Mouse (Mus musculus) G1E-ER4 (cell line): ENCODE data around the gene Gm6588. TPM values are rescaled to one million over a fixed set of nuclear protein-coding genes. Genes with fewer than 3 reads are reported as not detected.

Experiments used
- GATA1 ChIP-seq: IDR thresholded peaks from one replicate; pipeline ENCODE4 v1.8.0; 2012; ENCODE audit warnings: low read length, inconsistent platforms
- polyA plus RNA-seq: library from polyadenylated mRNA; stranded (reverse); fragments of >175 nt; gene quantifications from 2 replicates; pipeline ENCODE4 v1.2.3, GENCODE M21; 2012

Gene Gm6588
- polyA plus RNA-seq, 1 experiment: not detected

GRCm38 (mm10) chr5:112453088-112453487 is 3.9 kb downstream of the Gm6588 start:
- no peak for TF ChIP-seq GATA1

DNA sequence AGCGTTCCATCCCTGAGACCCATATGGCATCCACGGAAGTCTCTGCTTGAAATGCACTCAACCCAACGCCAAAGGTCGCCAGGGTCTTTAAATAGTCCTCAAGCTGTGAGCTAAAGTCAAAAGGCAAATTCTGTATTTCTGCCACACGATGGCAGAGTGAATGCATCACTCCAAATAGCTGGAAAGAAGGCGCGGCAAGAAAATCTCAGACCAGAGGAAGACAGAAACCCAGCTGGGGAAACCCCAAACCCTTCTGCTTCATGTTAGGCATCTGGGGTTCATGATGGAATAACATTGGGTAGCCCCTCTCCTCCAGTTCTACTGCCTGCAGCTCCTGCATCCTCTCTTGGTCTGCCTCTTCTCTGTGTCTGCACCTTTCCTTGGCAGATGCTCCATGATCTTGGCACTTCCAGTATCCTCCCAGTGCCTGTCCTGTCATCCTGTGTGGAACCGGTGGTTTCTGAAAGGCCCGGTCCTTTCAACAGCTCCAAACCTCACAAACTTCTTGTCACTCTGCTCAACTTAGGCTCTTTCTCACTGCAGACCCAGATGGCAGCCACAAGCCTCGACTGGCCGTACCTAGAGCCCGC is 5.8 kb downstream of the Gm6588 start:
- no peak for TF ChIP-seq GATA1

DNA sequence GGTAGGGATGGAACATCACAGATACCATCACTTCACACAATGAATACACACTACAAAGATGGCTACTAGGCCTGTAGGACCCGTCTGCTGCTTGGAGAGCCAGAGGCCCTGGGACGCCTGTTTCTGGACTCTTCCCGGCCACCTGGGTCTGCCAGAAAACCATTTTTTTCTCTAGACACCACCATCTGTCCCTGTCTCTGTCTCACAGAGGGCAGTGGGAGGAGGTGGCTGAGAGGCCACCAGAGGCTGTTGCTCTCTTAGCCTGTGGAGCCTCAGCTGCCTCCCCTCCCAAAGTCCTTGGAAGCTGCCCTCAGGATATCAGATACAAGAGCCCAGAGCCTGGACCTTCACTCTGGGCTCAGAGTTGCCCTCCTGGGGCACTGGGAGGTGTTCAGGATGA is 10.7 kb downstream of the Gm6588 start:
- no peak for TF ChIP-seq GATA1

DNA sequence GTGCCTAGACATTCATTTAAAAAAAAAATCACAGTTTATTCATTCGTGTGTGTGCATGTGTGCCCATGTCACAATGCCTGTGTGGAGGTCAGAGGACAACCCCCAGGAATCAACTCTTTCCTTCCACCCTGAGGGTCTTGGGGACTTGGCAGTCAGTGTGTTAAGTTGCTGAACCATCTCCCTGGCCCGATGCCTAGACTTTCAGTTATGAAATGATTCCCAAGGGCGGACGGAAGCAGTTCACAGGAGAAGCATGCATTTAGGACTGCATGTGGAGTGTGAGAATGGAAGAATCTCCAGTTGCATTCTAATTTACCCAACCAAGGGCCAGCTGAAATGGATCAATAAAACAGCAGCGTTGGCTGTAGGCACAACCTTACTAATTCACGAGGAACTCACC is 17.1 kb downstream of the Gm6588 start:
- no peak for TF ChIP-seq GATA1

DNA sequence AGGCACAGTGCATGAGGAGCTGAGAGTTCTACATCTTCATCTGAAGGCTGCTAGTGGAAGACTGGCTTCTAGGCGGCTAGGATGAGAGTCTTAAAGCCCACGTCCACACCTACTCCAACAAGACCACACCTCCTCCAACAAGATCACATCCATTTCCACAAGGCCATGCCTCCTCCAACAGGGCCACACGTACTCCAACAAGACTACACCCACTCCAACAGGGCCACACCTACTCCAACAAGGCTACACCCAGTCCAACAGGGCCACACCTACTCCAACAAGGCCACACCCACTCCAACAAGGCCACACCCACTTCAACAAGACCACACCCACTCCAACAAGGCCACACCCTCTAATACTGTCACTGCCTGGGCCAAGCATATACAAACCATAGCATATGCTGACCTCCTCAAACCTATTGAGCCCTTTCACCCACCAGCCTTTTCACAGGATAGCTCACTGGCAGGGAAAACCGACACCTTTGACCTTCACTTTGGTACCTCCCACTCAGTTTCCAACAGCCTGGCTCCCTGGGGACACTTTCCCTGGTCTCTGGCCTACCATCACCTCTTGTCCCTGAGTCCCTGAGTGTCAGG is 19.9 kb downstream of the Gm6588 start:
- no peak for TF ChIP-seq GATA1

DNA sequence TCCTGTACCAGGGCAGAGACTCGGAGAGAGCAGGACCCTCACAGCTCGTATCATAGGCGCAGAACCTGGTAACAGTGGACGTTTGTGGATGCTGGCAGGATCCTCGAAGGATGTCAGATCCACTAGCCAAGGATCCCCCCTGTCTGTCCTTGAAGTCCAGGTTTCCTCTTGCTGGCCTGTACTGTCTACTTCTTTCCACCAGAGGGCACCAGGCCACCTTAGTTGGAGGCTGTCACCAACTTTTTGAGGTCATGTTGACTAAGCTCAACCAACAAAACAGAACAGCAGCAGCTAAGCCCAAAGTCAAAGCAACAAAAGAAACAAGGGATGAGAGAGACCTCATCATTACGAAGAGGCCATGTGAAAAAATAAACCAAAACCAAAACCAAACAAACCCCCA is 20.9 kb downstream of the Gm6588 start:
- TF ChIP-seq GATA1: no peak

DNA sequence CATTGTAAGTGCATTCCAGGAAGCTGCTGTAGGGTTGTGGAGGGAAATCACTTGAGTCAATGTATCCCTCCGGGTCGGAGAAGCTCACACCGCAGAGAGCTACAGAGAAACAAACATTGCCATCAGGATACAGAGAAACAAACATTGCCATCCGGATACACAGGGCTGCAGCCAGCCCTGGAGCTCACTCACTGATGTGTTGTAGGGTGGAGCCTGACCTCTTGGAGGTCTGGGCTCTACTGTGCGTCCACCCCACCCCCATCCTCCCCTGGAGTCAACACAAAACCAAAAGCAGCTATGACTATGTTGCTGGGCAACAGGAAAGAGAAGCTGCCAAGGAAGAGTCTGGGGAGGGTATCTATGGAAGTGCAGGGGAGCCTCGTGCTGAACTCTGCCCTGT is 24.2 kb downstream of the Gm6588 start:
- TF ChIP-seq GATA1: no peak

DNA sequence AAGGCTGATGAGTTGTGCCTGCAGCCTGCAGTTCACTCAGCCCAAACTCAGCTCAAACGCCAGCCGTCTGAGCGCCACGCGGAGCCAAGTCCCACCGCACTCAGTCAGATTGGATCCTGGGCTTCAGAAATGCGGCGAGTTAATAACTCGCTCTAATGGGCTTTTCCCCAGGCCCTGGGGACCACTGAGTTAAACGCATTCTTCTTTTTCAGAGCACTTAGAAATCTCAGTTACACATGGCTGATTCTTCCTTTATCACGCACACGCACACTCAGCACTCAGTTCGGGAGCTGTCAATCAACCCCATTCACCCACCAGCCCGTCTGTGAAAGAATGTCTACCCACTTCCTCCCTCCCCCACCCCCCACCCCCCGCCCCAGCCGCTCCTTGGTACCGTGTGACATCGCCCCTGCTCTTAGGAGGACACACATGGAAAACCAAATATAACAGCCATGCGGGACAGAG is 32.8 kb downstream of the Gm6588 start:
- no peak for TF ChIP-seq GATA1

- no peak for TF ChIP-seq GATA1
Observed at GRCm38 (mm10) chr5:112482551-112482950, 33.3 kb downstream of the Gm6588 start.

DNA sequence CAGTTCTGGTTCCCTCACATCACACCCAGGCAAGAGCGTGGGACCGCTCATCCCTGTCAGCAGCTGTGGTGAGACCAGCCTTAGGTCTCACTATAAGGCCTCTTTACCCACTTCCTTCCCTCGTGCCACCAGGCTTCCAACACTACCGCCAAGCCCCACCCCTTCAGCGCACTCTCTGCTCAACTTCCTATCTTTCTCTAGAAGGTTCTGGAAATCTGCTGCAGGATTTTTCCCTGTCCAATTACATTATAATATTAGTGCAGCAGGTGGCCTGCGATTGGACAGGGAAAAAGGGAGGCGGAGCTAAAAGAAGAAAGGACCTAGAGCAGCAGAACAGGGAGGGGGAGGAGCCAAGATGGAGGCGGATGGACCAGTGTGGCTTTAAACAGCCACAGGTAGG is 33.8 kb downstream of the Gm6588 start:
- TF ChIP-seq GATA1: no peak

DNA sequence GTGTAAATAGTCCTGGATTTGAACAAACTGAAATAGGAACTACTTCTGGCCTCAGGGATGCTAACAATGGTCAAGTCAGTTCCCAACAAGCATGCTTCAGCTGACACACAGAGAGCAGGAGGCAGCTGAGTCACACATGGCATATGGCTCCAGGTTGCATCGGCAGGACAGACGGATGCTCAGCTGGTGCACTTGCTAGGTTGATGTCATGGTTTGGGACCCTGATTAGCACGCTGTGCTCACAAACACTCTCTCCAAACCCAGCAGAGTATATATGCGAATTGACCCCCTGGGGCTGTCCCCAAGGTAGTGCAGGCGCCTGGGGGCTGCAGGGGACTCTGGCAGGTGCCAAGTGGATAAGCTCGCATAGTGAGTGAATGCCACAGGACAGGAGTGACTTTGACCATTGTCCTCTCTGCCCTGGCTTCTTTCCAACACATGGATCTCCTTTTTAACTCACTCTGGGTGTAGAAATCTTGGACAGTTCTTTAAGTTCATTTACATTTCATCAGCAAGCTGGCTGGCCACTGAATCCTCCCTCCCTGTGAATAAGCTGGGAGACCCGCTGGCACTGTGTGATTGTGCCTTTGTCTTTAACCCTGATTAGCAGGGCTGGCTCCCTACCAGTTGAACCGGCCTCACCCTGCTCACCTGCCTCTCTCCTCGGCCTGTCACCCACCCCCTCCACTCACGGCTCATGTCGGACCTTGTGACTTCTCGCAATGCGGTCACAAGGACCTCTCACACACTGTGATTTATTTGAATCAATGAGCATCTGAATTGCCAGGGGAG is 35.9 kb downstream of the Gm6588 start:
- no peak for TF ChIP-seq GATA1

GRCm38 (mm10) chr5:112486415-112486814 is 37.2 kb downstream of the Gm6588 start:
- no peak for TF ChIP-seq GATA1

DNA sequence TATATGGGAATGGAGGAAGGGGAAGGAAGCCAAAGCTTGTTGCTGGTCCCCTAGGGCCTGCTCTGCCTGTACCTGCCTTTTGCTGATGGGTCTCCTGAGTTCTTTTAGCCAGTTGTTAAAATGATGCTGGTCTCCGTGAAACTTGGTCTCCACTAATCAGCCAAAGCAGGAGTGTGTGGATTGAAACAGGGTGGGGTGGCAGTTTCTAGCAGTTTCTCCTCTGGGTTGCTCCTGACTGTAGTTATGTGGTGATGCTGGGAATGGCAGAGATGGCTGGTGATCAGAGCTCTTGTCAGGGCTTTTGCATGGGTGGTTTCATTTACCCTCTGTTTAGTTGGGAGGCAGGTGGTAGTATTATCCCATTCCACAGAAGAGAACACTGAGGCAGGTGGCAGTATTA is 38.3 kb downstream of the Gm6588 start:
- TF ChIP-seq GATA1: no peak

- no peak for TF ChIP-seq GATA1
Observed at GRCm38 (mm10) chr5:112488101-112488776, 39.0 kb downstream of the Gm6588 start.

DNA sequence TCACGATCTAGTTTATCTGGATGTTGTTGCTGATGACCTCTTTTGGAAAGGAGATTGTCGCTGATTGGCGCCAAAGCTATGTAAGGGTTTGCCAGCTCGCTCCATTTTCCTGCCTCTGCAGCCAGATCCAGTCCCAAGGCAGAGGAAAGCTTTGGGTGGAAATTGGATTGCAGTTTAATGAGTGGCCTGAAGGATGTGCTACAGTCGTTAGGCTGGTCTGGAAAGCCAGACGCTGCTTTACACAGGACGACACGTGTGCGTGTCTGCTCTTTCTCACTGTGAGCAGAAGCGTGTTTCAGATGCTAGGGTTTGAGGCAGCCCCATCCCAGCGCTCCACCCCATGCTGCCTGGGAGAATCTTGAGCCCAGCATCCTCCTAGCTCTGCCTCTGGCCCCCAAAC is 42.3 kb downstream of the Gm6588 start:
- no peak for TF ChIP-seq GATA1

DNA sequence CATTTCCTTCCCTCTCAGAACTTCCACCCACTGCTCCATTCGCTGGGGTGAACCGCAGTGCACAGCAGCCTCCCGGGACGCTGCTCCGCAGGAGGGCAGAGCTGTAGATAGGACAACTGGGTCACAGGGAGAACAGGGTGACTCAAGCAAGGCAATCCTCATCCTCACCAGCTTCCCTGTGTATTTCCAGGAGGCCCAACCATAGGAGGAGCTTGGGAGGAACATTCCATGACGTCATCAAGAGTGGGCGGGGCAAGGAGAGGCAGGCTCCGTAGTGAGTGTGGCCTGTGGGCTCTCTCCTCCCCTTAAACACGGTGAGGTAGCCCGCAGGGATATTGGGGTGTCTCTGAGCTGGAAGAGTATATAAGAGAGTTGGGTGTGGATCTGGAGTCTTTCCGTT is 44.3 kb downstream of the Gm6588 start:
- TF ChIP-seq GATA1: no peak

DNA sequence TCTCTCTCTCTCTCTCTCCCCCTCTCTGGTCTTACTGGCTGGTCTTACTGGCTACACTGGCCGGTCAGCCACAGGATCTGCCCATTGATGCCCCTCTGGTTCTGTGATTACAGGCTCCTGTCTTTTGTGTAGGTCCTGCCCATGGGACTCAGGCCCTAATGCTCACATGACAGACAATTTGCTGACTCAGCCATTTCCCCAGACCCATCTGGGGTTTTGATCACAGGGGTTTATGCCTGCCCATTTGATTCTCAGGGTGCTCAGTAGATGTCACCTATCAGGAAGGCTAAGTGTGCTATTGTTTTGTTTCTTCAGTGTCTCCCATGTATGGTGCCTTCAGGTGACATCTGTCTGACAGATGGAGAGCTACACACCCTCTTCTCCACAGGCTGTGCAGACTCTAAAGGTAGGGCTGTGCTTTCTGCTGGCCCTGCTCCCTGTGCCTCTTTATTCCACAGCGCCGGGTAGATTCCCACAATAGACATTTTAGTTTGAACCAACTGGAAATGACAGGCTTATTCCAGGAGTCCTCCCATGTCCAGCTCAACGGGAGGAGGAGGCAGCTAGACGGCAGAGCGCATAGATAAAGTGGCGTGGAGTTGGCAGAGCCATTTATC is 47.6 kb downstream of the Gm6588 start:
- TF ChIP-seq GATA1: no peak
